Mouse (Mus musculus) kidney, adult 2 months (tissue): ENCODE results near the gene Slc39a11.

ENCODE experiments used
- CTCF ChIP-seq: fragments of 200-500 bp; conservative IDR thresholded peaks from 2 replicates; pipeline ENCODE4 v1.5.1; 2011; ENCODE audit warnings: low read depth, mild to moderate bottlenecking, control low read depth, low read length, moderate library complexity, mixed read lengths; ENCODE audit not compliant: insufficient read depth, insufficient read length
- POLR2A ChIP-seq: fragments of 200-500 bp; IDR thresholded peaks from one replicate; pipeline ENCODE4 v1.6.1; 2011; ENCODE audit warnings: low read depth, low read length, control low read depth

- TF ChIP-seq CTCF: no peak
- no peak for TF ChIP-seq POLR2A
Measured at GRCm38 (mm10) chr11:113234432-113234831, 415.4 kb downstream of the Slc39a11 start.
